Mouse (Mus musculus): Measurements from ENCODE around the gene Oas1a. TPM values are rescaled to one million over a fixed set of nuclear protein-coding genes. Genes with fewer than 3 reads are reported as not detected.
"Not testable (repeated sequence)": the region's sequence is repeated elsewhere in the genome, so short reads cannot be mapped to it uniquely, and the experiment has no call there.

Gene Oas1a
- total and polyA plus RNA-seq, 3 experiments = 0.11 to 0.33 TPM; not detected in 1

DNA sequence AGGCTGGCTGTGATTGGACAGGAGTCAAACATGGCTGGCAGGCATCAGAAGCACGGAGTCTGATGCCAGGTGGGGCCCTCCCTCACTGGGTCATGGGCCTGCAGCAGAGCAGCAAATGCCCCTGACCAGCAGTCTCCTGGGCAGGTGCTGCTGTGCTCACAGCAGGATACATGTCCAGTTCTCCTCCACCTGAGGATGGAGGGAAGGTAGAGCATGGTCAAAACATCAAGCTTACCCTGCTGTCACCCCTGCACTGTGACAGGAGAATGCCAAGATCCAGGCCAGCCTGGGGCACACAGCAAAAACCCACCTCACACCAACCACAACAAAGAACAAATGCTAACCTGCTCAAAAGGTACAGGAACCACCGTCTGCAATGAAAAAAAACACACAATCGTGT, 30.5 kb downstream of the Oas1a start:
- not testable (repeated sequence) for H3K9me3 ChIP-seq (replicated peaks); ATAC-seq (ENCODE audit: extremely low read depth, insufficient number of reproducible peaks, low FRiP score, poor library complexity, severe bottlenecking); H3K4me1 ChIP-seq (ENCODE audit: insufficient read depth, low read depth, low read length); DNase-seq (ENCODE audit: low spot score); H3K27me3 ChIP-seq (ENCODE audit: insufficient read depth, low read length); H3K4me3 ChIP-seq (ENCODE audit: low read depth, low read length); H3K36me3 ChIP-seq (replicated peaks)

DNA sequence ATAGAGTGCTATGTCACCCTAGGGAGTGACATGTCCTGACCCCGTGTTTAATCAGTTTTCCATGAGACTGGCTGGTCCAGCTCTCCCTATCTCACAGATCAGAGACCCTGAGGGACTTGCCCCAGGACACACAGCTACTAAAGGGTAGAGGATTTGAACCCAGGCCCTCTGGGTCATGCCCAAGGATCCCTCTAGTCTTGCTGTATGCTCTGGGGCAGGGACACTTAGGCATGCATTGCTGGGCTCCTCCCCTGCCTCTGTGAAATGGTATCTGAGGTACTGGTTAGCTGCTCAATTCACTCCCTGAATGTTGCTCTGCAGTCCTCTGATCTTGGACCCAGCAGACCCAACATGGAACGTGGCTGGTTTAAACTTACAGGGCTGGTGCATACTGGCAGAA, 35.9 kb downstream of the Oas1a start:
- no peak for TF ChIP-seq TAL1 (conservative IDR thresholded peaks at IDR 0.05; ENCODE audit: low read depth, low read length)
- TF ChIP-seq GATA2 (IDR thresholded peaks at IDR 0.05; ENCODE audit: borderline replicate concordance, low read depth, low read length) = no peak
- TF ChIP-seq CTCF (IDR thresholded peaks at IDR 0.05; ENCODE audit: low read depth, low read length) = no peak
- no peak for TF ChIP-seq POLR2AphosphoS5 (IDR thresholded peaks at IDR 0.05; ENCODE audit: insufficient replicate concordance, low read depth, low read length)
- no peak for TF ChIP-seq GATA1 (IDR thresholded peaks at IDR 0.05; ENCODE audit: borderline replicate concordance, low read length)
- H3K4me3 ChIP-seq (ENCODE audit: low read depth, low read length) = no peak overlapping the region
- no peak for ATAC-seq (ENCODE audit: extremely low read depth, insufficient number of reproducible peaks, low FRiP score, poor library complexity, severe bottlenecking)
- H3K9me3 ChIP-seq (replicated peaks) = no peaks in the 10 kb centered on the region
- no peaks in the 10 kb centered on the region for H3K36me3 ChIP-seq (replicated peaks)
- DNase-seq (ENCODE audit: low spot score) = no peak
- 0 out of 2 replicates have a peak, but pooled peaks cover 4% of the 10 kb centered on the region for H3K27me3 ChIP-seq (ENCODE audit: insufficient read depth, low read length)
- H3K4me1 ChIP-seq (ENCODE audit: insufficient read depth, low read depth, low read length) = no peaks in the 10 kb centered on the region

- Histone ChIP-seq H3K36me3 (replicated peaks) (no peaks in the 10 kb centered on the region), H3K4me3 (ENCODE audit: low read depth, low read length) (no peak overlapping the region), H3K4me1 (ENCODE audit: insufficient read depth, low read depth, low read length) (no peaks in the 10 kb centered on the region), H3K9me3 (replicated peaks) (no peaks in the 10 kb centered on the region), H3K27me3 (ENCODE audit: insufficient read depth, low read length) (0 out of 2 replicates have a peak, but pooled peaks cover 4% of the 10 kb centered on the region)
- no peak for DNase-seq (ENCODE audit: low spot score)
- TF ChIP-seq CTCF (IDR thresholded peaks at IDR 0.05; ENCODE audit: low read depth, low read length) = no peak
- no peak for TF ChIP-seq GATA1 (IDR thresholded peaks at IDR 0.05; ENCODE audit: borderline replicate concordance, low read length)
- no peak for TF ChIP-seq TAL1 (conservative IDR thresholded peaks at IDR 0.05; ENCODE audit: low read depth, low read length)
- TF ChIP-seq POLR2AphosphoS5 (IDR thresholded peaks at IDR 0.05; ENCODE audit: insufficient replicate concordance, low read depth, low read length) = no peak
- TF ChIP-seq GATA2 (IDR thresholded peaks at IDR 0.05; ENCODE audit: borderline replicate concordance, low read depth, low read length) = no peak
- no peak for ATAC-seq (ENCODE audit: extremely low read depth, insufficient number of reproducible peaks, low FRiP score, poor library complexity, severe bottlenecking)
These were observed 36.5 kb downstream of the Oas1a start for GRCm38 (mm10) chr5:120870782-120871181.

GRCm38 (mm10) chr5:120870081-120870480, 37.2 kb downstream of the Oas1a start:
- Histone ChIP-seq H3K4me1 (ENCODE audit: insufficient read depth, low read depth, low read length) (no peaks in the 10 kb centered on the region), H3K9me3 (replicated peaks) (no peaks in the 10 kb centered on the region), H3K4me3 (ENCODE audit: low read depth, low read length) (no peak overlapping the region), H3K36me3 (replicated peaks) (no peaks in the 10 kb centered on the region), H3K27me3 (ENCODE audit: insufficient read depth, low read length) (0 out of 2 replicates have a peak, but pooled peaks cover 4% of the 10 kb centered on the region)
- DNase-seq (ENCODE audit: low spot score) = no peak
- ATAC-seq (ENCODE audit: extremely low read depth, insufficient number of reproducible peaks, low FRiP score, poor library complexity, severe bottlenecking) = no peak
- TF ChIP-seq GATA2 (IDR thresholded peaks at IDR 0.05; ENCODE audit: borderline replicate concordance, low read depth, low read length) (no peak), POLR2AphosphoS5 (IDR thresholded peaks at IDR 0.05; ENCODE audit: insufficient replicate concordance, low read depth, low read length) (no peak), GATA1 (IDR thresholded peaks at IDR 0.05; ENCODE audit: borderline replicate concordance, low read length) (no peak), TAL1 (conservative IDR thresholded peaks at IDR 0.05; ENCODE audit: low read depth, low read length) (no peak), CTCF (IDR thresholded peaks at IDR 0.05; ENCODE audit: low read depth, low read length) (no peak)

DNA sequence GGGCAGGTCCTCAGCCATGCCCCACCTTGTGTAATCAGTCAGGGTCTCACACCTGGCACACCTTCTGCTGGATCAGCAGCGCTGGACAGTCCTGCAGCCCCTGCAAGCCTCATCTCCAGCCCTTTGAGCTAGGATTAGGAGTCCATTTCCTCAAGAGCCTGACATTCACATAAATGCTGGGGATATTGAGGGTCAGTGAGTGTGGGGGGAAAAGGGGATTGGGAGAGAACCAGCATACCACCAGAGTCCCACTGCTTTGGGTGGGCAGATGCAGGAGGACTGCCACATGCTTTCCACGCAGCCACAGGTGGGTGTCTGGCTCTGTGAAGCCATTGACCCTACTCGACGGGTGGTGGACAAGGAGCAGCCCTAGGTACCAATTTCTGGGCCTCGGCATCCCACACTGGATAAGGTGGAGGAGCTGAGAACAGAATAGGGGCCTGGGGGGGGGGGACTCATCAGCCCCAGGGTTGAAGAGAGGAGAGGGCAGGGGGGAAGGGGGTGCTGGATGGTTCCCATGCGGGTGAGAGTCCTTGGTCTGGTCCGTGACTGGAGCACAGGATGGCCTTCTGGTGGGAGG, 37.8 kb downstream of the Oas1a start:
- Histone ChIP-seq H3K27me3 (ENCODE audit: insufficient read depth, low read length) (0 out of 2 replicates have a peak, but pooled peaks cover 4% of the 10 kb centered on the region), H3K4me1 (ENCODE audit: insufficient read depth, low read depth, low read length) (no peaks in the 10 kb centered on the region), H3K9me3 (replicated peaks) (no peaks in the 10 kb centered on the region), H3K36me3 (replicated peaks) (no peaks in the 10 kb centered on the region), H3K4me3 (ENCODE audit: low read depth, low read length) (no peak overlapping the region)
- no peak for ATAC-seq (ENCODE audit: extremely low read depth, insufficient number of reproducible peaks, low FRiP score, poor library complexity, severe bottlenecking)
- DNase-seq (ENCODE audit: low spot score) = no peak
- TF ChIP-seq TAL1 (conservative IDR thresholded peaks at IDR 0.05; ENCODE audit: low read depth, low read length) = no peak
- no peak for TF ChIP-seq GATA1 (IDR thresholded peaks at IDR 0.05; ENCODE audit: borderline replicate concordance, low read length)
- TF ChIP-seq CTCF (IDR thresholded peaks at IDR 0.05; ENCODE audit: low read depth, low read length) = no peak

DNA sequence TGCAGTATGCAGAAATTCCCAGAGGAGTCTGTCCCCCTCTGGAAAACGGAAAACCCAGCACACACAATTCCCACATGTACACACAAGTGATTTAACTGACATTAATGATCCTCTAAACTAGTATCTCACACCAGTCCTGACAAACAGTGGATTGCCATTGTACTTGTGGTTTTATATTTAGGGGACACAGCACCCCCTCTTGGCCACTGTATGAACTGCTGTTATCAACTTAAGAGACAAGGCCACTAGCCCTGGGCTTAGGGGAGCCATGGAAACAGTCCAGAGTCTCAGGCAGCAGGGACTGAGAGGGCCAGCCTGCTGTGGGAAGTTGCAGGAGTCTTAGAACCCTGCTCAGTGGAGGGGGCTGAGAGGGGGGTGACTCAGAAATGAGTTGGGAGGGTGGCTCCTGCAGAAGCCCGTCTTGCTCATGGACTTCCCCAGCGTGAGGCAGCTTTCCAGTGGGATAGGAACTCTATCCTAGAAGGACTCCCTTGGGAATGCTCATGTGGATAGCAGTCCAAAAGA, 41.9 kb downstream of the Oas1a start:
- Histone ChIP-seq H3K9me3 (replicated peaks) (no peaks in the 10 kb centered on the region), H3K27me3 (ENCODE audit: insufficient read depth, low read length) (0 out of 2 replicates have a peak, but pooled peaks cover 4% of the 10 kb centered on the region), H3K36me3 (replicated peaks) (no peaks in the 10 kb centered on the region), H3K4me1 (ENCODE audit: insufficient read depth, low read depth, low read length) (no peaks in the 10 kb centered on the region), H3K4me3 (ENCODE audit: low read depth, low read length) (no peak overlapping the region)
- peak; percentile 43; the same call in 1 of the 2 replicates for TF ChIP-seq CTCF (IDR thresholded peaks at IDR 0.05; ENCODE audit: low read depth, low read length)
- TF ChIP-seq TAL1 (conservative IDR thresholded peaks at IDR 0.05; ENCODE audit: low read depth, low read length) = no peak
- TF ChIP-seq GATA1 (IDR thresholded peaks at IDR 0.05; ENCODE audit: borderline replicate concordance, low read length) = no peak
- DNase-seq (ENCODE audit: low spot score) = no peak
- no peak for ATAC-seq (ENCODE audit: extremely low read depth, insufficient number of reproducible peaks, low FRiP score, poor library complexity, severe bottlenecking)

GRCm38 (mm10) chr5:120861121-120861520, 46.2 kb downstream of the Oas1a start, which contains the start of gene Oas1h:
Gene Oas1h (plus strand): TSS chr5:120861421.
- Histone ChIP-seq H3K9me3 (replicated peaks) (no peaks in the 10 kb centered on the region), H3K4me3 (ENCODE audit: low read depth, low read length) (no peak within 1 kb of the TSS), H3K27me3 (ENCODE audit: insufficient read depth, low read length) (no peaks in the 10 kb centered on the region), H3K36me3 (replicated peaks) (no peaks in the 10 kb centered on the region), H3K4me1 (ENCODE audit: insufficient read depth, low read depth, low read length) (no peaks in the 10 kb centered on the region)
- ATAC-seq (ENCODE audit: extremely low read depth, insufficient number of reproducible peaks, low FRiP score, poor library complexity, severe bottlenecking) = no peak
- DNase-seq (ENCODE audit: low spot score) = no peak
- no peak for TF ChIP-seq TAL1 (conservative IDR thresholded peaks at IDR 0.05; ENCODE audit: low read depth, low read length)
- no peak for TF ChIP-seq GATA2 (IDR thresholded peaks at IDR 0.05; ENCODE audit: borderline replicate concordance, low read depth, low read length)
- no peak for TF ChIP-seq GATA1 (IDR thresholded peaks at IDR 0.05; ENCODE audit: borderline replicate concordance, low read length)
- TF ChIP-seq CTCF (IDR thresholded peaks at IDR 0.05; ENCODE audit: low read depth, low read length) = no peak
- no peak for TF ChIP-seq POLR2AphosphoS5 (IDR thresholded peaks at IDR 0.05; ENCODE audit: insufficient replicate concordance, low read depth, low read length)

Measured in G1E (cell line).